Mouse (Mus musculus): Measurements from ENCODE around the gene Kirrel2. TPM values are rescaled to one million over a fixed set of nuclear protein-coding genes. Genes with fewer than 3 reads are reported as not detected.
"Not testable (repeated sequence)": the region's sequence is repeated elsewhere in the genome, so short reads cannot be mapped to it uniquely, and the experiment has no call there.

The Kirrel2 gene
- 10 to 100 TPM; 12.9 to 17.8 TPM for total RNA-seq (2021)

DNA sequence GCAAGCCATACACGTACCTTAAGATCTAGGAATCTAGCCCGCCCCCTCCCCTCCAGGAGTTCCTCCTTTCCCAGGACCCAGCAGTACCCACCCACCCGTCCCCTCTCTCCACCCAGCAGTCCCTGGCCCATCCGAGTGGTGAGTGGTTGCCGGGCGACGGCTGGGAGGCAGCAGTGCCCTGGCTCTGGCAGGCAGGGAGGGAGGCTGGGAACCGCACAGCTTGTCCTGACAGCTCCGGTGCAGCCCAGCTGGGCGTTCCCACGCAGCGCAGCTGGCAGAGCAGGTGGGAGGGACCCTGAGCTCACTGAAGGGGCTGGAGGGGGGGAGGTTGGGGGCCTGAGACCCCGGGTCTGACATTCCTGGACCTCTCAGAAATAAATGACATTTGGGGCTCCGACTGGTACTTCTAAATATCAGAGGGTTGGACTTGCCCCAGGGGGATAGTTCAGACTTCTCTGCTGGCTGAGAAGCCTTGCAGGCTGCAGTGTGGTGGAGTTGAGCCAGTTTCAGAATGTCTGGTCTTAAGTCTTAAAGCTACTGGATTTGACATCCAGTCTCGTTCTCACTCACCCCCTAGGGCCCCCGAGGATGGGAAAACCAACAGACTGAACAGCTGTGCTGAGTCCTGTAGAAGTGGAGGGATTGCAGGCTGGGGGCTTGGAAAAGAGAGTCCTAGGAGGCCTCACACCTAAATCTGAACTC lies at the start of gene Kirrel2, which contains the start of gene Nphs1:
TSS of gene Kirrel2 (minus strand) at position 62 of the 702 bp plus-strand sequence.
TSS of gene Nphs1 (plus strand) at position 687 of the 702 bp plus-strand sequence.
- intact Hi-C loops (cut with DNase I): no loop called here
- DNase-seq (ENCODE audit: low spot score in 2 of 2): peak; percentile 74 to 77

DNA sequence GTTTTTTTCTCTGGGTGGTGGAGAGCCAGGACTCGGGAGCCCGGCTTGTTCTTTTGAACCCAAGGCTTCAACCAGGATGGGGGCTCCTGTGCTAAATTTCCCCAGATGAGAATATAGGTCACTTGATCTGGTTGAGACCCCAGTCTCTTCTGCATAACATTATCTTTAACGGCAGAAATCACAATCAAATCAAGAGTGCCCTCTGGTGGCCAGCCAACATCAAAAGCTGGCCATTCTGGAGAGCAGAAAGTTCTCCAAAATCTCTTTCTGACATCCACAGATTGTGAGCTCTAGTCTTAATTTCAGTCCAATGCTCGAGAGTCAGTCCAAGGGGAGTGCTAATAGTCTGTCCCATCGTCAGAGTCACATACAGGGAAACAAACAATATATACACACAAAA lies 43.7 kb upstream of the Kirrel2 start:
- DNase-seq (ENCODE audit: low spot score in 2 of 2); intact Hi-C loops (cut with DNase I): not testable (repeated sequence)

DNA sequence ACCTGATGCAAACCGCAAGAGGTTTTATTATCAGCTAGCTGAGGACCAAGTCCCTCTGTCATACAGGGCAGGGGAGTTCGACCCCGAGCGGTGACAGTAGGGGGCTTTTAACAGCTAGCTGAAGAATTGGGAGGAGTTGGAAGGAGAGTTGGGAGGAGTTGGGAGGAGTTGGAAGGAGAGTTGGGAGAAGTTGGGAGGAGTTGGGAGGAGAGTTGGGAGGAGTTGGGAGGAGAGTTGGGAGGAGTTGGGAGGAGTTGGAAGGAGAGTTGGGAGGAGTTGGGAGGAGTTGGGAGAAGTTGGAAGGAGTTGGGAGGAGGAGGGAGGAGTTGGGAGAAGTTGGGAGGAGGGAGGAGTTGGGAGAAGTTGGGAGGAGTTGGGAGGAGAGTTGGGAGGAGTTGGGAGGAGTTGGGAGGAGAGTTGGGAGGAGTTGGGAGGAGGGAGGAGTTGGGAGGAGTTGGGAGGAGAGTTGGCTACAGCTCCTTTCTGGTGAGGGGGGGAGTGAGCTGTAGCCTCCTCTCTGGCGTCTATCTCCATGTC lies 38.1 kb upstream of the Kirrel2 start:
- intact Hi-C loops (cut with DNase I); DNase-seq (ENCODE audit: low spot score in 2 of 2): not testable (repeated sequence)

DNA sequence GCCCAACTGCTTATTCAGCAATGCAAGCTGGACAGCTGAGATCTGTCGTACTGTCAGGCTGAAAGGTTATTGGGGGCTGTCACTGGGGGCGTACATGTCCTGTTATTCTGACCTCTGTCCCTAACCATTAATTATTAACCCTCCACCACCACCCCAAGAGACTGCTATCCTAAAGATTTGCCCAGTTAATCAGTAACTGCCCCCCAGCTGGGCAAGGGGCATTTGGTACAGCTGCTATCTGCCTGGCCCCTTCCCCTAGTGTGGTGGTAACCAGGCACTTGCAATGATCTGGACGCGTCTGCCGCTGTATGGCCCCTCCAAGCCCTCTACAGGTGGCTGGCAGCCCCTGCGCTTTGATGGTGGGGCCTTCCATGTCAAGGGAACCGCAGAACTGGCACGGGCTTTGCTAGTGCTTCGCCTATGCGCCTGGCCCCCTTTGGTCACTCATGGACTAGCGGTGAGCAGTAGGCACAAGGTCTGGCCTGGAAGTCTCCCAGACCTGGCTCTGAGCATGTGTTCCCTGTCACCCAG lies 36.0 kb upstream of the Kirrel2 start, which contains the start of gene Prodh2:
TSS of gene Prodh2 (plus strand) at position 222 of the 531 bp plus-strand sequence.
- no peak for DNase-seq (ENCODE audit: low spot score in 2 of 2)
- intact Hi-C loops (cut with DNase I): loop anchor here (5.0 kb wide), 2 partner anchors 44 to 51 kb away; partner anchors contain the start of gene Arhgap33

DNA sequence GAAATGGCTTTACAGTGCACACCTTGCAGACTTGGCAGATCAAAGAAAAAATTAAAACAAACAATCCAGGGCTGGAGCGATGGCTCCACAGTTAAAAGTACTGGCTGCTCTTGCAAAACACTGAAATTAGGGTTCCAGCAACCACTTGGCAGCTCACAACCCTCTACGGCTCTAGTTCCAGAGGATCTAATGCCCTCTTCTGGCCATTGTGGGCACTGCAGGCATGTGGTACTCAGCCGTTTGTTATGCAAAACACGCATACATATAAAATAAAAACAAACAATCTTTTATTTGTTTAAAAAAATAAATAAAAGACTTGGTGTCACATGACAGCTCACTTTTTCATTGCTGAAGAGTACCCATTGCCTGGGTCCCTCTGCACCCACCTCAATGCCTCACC lies 35.3 kb upstream of the Kirrel2 start:
- intact Hi-C loops (cut with DNase I): loop anchor here (5.0 kb wide), 2 partner anchors 45 to 50 kb away; partner anchors contain the start of gene Arhgap33
- DNase-seq (ENCODE audit: low spot score in 2 of 2): peak; percentile 57 to 67

DNA sequence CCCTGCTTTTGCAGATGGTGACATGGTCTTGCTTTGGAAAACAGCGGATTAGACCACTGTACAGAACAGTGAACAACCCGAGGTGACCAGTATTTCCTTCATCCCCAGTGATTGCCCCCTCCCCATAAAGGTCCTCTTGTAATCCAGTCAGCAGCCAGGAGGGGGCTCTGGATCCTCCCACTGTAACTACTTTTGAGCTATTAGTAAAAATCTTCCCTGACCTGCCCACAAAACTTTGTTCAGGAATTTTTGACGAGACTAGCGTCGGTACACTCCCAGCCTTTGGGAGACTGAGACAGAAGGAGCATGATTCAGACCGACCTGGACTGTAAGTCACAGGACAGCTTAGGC lies 33.4 kb upstream of the Kirrel2 start:
- DNase-seq (ENCODE audit: low spot score in 2 of 2): no peak
- intact Hi-C loops (cut with DNase I): loop anchor here (5.0 kb wide), 2 partner anchors 46 to 49 kb away; partner anchors contain the start of gene Arhgap33

DNA sequence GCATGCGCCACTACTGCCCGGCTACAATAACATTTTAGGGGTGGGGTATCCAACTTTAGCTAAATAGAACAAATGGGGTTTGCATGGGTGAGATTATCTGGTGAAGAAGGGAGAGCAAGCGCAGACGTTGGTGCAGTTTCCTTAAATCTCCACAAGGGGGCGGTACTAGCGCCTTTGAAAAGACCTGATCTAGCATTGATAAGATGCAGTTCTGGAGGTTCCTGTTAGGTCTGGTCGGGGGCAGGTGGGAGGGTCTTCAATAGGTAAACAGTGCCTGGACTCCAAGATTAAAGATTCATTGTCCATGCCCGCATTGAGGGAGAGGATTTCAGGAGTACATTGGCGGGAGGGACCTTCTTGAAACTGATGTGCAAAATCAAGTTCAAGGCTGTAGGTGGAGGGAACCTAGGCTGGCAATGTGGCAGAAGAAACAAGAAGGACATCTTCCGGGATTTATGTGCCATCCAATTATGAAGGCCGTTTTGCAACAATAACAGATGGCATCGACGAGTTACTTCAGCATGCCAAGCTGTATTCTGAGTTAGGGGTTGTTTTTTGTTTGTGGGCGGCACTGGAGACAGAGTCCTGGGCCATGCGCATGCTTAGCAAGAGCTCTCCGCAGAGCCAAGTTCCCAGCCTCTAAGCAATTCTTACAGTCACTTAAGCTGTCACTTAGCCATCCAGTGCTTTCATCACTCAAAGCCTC lies 32.9 kb upstream of the Kirrel2 start:
- intact Hi-C loops (cut with DNase I): loop anchor here (5.0 kb wide), 2 partner anchors 47 to 48 kb away; partner anchors contain the start of gene Arhgap33

DNA sequence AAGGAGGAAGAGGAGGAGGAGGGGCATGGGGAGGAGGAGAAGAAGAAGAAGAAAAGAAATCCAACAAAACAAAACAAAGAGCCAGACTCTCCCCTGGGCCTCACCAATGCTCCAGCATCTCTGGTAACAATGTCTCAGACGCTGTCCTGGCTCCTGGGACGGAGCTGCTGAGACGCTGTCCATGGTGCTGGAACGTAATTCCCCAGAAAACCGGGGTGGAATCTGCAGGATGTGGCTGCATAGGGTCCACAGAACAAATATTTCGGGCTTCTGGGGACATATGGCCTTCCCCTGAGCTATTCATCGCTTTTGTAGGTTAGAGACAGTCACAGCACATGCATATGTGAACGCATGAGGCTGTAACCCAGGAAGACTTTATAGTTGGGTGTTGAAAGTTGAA lies 26.8 kb upstream of the Kirrel2 start:
- no peak for DNase-seq (ENCODE audit: low spot score in 2 of 2)
- intact Hi-C loops (cut with DNase I): no loop called here

More for the DNA sequence above, 32.9 kb upstream of the Kirrel2 start:
- DNase-seq (ENCODE audit: low spot score in 2 of 2): peak; percentile 31 to 40

DNA sequence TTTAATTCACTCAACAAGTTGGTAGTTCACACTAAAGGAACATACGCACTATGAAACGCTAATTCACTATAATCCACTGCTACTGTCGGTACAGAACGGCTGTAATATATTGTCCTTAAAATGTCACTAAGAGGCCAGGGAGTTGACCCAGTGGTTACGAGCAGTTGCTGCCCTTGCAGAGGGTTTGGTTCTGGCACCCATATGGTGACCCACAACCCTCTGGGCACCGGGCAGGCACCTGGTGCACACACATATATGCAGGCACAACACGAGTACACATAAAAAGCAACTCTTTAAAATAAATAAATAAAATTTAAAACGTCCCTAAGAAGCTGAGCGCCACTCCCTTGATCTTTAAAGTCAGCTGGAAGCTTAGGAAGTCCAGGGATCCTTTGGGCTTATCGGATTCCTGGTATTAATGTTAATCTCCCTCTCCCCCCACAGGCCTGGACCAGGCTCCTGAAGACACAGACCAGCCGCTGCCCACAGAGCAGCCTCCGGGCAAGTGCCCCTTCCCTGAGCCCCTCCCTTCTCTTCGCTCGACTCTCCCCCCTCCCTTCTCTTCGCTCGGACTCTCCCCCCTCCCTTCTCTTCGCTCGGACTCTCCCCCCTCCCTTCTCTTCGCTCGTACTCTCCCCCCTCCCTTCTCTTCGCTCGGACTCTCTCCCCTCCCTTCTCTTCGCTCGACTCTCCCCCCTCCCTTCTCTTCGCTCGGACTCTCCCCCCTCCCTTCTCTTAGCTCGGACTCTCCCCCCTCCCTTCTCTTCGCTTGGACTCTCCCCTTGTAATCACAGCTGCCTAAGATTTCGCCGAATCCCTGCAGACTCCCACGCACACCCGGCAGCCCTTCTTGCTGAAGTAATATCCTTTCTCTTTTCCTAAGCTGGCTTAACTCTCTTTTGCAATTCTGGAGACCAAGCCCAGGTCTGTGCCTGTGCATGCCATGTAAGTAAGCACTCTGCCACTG lies 20.2 kb upstream of the Kirrel2 start:
- intact Hi-C loops (cut with DNase I): no loop called here
- DNase-seq (ENCODE audit: low spot score in 2 of 2): peak; percentile 46 to 60

DNA sequence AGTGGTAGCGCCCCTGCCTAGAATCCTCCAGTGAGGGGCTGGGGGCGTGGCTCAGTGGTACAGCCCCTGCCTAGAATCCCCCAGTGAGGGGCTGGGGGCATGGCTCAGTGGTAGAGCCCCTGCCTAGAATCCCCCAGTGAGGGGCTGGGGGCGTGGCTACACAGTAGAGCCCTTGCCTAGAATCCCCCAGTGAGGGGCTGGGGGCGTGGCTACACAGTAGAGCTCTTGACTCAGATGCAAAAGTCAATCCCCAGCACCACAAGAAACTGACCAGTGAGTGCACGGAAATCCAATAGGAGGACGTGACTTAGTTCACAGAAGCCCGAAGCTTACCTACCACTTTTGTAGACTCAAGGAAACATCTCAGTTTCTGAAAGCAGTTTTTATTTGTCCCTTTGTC lies 18.6 kb upstream of the Kirrel2 start:
- intact Hi-C loops (cut with DNase I); DNase-seq (ENCODE audit: low spot score in 2 of 2): not testable (repeated sequence)

DNA sequence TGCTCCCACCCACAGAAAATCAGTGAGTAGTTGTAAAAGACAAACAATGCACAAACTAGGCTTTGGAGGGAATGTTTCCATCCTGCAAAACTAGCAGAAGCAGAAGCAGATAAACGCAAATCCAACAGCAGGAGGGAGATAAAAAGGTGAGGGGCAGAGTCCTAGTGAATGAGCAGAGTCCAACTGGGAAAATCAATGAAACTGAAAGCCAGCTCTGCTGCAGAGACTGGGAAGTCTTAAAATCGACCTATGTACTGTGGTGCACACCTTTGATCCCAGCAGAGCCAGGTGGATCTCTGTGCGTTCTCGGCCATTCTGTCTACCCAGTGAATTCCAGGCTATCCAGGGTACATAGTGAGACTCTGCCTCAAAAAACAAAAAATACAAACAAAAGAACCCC lies 17.5 kb upstream of the Kirrel2 start:
- no peak for DNase-seq (ENCODE audit: low spot score in 2 of 2)
- intact Hi-C loops (cut with DNase I): no loop called here

DNA sequence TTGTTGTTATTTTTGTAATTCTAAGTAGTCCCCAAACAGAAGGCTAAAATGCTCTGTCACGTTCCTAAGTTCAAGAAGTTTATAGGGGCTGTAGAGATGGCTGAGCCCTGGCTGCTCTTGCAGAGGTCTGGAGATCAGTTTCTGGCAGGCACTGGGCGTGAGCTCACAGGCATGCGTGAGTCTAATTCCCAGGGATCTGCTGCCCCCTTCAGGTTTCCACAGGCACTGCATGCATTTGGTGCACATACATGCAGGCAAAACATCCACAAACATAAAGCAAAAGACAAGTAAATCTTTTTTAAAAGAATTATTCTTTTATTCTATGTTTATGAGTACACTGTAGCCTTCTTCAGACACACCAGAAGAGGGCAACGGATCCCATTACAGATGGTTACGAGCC lies 14.9 kb upstream of the Kirrel2 start:
- intact Hi-C loops (cut with DNase I): loop anchor here (2.0 kb wide), 1 partner anchor 30 kb away; no protein-coding TSS in a partner anchor
- DNase-seq (ENCODE audit: low spot score in 2 of 2): no peak

DNA sequence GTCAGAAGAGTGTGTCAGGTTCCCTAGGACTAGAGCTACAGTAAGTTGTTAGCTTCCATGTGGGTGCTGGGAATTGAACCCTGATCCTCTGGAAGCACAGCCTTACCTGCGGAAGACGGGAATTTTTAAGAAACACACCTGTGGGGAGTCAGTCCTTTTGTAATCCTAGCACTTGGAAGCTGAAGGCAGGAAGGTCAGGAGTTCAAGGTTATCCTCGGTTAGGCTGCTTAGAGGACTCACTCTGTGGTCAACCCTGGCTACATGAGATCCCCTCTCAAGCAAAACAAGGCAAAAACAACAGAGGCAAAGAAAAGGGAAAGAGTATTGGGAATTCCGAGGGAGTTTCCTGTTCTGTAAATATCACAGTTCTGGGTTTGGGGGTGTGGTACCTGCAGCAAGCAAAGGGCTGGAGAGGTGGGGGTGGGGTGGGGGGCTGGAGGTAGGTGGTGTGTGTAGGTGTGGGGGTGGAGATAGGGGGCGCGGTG lies 7.4 kb upstream of the Kirrel2 start:
- DNase-seq (ENCODE audit: low spot score in 2 of 2): no peak
- intact Hi-C loops (cut with DNase I): no loop called here

DNA sequence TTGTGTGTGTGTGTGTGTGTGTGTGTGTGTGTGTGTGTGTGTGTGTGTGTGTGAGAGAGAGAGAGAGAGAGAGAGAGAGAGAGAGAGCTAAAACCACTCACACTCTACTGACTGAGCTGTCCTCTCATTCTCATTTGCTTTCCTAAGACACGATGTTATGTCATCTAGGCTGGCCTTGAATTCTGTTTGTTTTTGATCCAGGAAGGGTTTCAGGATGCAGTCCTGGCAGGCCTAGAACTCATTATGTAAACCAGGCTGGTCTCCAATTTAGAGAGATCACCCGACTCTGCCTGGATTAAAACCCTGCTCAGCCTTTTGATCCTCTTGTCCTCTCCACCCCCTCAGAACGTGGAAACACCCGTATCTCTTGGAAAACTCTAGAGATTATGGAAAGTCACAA lies 6.5 kb upstream of the Kirrel2 start:
- intact Hi-C loops (cut with DNase I): no loop called here
- DNase-seq (ENCODE audit: low spot score in 2 of 2): no peak

DNA sequence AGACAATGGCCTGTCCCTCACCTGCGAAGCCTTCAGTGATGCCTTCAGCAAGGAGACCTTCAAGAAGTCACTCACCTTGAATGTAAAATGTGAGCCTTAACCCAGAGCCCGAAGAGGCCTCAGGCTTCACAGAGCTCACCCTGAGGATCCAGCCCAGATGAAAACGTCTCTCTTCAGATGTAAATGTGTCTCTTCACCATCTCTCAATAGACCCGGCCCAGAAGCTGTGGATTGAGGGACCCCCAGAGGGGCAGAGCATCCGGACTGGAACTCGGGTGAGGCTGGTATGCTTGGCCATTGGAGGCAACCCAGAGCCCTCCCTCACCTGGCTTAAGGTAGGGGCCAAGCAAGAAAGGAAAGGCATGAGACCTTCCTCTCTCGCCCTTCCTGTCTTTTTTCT lies 6.1 kb upstream of the Kirrel2 start:
- intact Hi-C loops (cut with DNase I): no loop called here
- DNase-seq (ENCODE audit: low spot score in 2 of 2): no peak

DNA sequence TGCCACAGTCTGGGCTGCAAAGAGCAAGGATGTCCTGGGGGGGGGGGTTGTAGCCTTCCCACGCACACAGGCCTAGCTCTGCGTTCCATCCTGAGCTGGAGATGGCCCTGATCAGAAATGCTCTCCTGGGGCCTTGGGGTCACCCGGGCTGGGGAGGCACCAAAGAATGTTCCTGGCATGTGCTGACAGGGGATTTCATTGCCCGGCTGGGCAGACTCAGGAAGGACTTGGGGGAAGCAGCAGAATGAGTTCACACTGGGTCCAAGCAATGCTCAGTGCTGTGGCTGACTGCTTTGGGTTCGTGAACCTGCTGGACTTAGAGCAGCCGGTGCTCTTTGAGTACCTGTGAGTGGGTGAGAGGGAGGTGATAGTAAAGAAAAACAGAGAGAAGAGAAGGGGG lies 2.0 kb upstream of the Kirrel2 start:
- intact Hi-C loops (cut with DNase I): no loop called here

DNA sequence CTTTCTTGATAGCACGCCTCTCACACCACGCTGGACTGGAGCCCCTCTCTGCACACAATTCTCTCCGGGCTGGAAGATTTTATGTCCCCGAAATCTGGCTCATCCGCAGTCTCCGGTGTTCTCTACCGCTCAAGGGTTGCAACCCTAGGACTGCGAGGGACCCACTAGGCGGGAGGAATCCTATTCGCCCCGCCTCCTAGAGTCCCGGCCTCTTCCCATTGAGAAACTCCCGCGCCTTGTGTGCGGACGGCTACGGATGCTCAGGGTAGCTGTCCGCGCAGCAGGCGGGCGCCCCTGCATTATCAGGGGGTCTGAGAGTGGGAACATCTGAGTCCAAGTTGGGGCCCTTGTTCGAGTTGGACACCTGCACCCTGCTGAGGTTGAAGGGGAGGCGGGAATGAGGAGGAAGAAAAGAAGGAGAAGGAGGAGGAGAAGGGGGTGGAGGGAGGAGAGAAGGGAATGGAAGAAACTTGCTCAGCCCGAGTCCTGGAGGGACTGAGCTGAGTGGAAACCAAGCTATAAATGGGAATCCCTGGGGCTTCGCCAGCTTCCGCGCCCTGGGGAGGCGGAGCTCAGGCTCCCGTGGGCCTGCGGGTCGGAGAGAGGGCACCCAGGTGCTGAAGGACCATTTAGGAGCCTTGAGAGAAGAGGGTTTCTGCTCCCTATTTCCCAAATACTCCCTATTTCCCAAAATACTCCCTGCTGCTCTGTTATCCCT lies 420 bp downstream of the Kirrel2 start:
- DNase-seq (ENCODE audit: low spot score in 2 of 2): no peak
- intact Hi-C loops (cut with DNase I): no loop called here

More for the DNA sequence above, 2.0 kb upstream of the Kirrel2 start:
- no peak for DNase-seq (ENCODE audit: low spot score in 2 of 2)

DNA sequence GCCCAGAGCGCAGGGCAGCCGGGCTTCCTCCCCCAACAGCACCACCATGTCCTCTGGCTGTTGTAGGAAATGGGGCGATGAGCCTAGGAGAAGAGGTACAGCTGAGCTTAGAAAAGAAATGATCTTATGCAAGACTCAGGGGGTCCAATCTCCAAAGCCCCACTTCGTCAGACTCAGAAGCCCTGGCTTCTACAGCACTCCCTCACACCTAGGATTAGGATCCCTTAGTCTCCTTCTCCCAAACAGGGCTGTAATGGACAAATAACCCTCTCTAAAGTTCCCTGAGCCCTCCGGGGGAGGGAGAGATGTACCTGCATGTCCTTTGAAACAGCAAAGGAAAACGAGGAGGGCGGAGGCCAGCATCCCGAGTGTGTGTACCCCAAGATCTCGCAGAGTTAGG lies 1.0 kb downstream of the Kirrel2 start:
- DNase-seq (ENCODE audit: low spot score in 2 of 2): no peak
- intact Hi-C loops (cut with DNase I): no loop called here
